8 mouse cellular contexts compared by ENCODE assay signal in the genomic region with DNA sequence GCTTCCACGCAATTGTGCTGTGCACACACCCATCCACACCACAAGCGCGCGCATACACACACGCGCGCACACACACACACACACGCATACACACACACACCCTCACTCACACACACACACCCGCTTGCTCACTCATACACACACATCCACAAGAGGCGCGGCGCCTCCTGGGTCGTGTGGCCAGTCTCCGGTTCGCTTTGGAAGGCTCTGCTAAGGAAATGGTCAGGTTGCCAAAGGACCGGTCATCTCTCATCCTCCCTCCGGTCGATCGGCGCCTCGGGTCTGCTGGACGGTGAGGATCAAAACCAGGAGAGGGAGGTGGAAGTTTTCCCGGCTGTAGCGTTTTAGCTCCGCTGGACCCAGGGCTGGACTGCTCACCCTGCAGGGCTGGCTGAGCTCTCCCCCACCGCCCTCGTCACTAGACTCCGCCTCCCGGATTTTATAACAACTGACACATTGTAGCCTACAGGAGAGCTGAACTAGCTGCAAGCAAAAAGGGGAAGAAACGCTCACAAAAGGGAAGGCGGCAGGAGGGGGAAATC. TPM values are rescaled to one million over a fixed set of nuclear protein-coding genes. Genes with fewer than 3 reads are reported as not detected.
DNase-seq lines count a peak whose midpoint lies in the region; ATAC-seq and TF ChIP-seq lines count a peak whose summit lies in the region.

Gene Srgap3 (minus strand): TSS at position 372 of the 542 bp plus-strand sequence.

- peak; percentile 41 for DNase-seq in CD4-positive, CD25-positive, alpha-beta regulatory T cell, adult 2 months (ENCODE audit: low read depth, low spot score)
- DNase-seq in embryonic facial prominence, embryonic 11.5 days (ENCODE audit: low spot score), result peak; percentile 88
- peak; percentile 83 for DNase-seq in heart, adult 8-10 months (ENCODE audit: low spot score)
- DNase-seq in kidney, adult 9 months, result peak; percentile 76
- peak in 1 of 2 experiments; percentile 25 for DNase-seq in spleen, adult 2 months (ENCODE audit: low read depth in 1 of 2, low spot score in 2 of 2)

- peak within 1 kb of the TSS; percentile 68 for H3K9ac ChIP-seq in embryonic facial prominence, embryonic 11.5 days (replicated peaks; ENCODE audit: low read length)
- peak within 1 kb of the TSS; percentile 78 for H3K9ac ChIP-seq in limb, embryonic 13.5 days
- peak within 1 kb of the TSS; percentile 83 for H3K9ac ChIP-seq in midbrain, embryonic 15.5 days

- no peak for ATAC-seq in CD4-positive, CD25-positive, alpha-beta regulatory T cell, adult 4 months
- peak; percentile 90 for ATAC-seq in embryonic facial prominence, embryonic 11.5 days (replicated peaks; ENCODE audit: insufficient number of reproducible peaks, low FRiP score, low TSS enrichment, low read depth)
- ATAC-seq in limb, embryonic 13.5 days (ENCODE audit: low FRiP score, low read depth), result peak; percentile 96
- peak; percentile 94 for ATAC-seq in midbrain, embryonic 15.5 days (replicated peaks)

- peaks cover 4% of the 10 kb centered on the region; the same call in 1 of the 2 replicates for H3K4me1 ChIP-seq in embryonic facial prominence, embryonic 11.5 days (ENCODE audit: control insufficient read depth, insufficient read depth, low read length)
- peaks cover 51% of the 10 kb centered on the region for H3K4me1 ChIP-seq in limb, embryonic 13.5 days
- H3K4me1 ChIP-seq in midbrain, embryonic 15.5 days, result peaks cover 44% of the 10 kb centered on the region
- peaks cover 3% of the 10 kb centered on the region; the same call in 1 of the 2 replicates for H3K4me1 ChIP-seq in spleen, adult 2 months (ENCODE audit: control insufficient read depth, insufficient read depth, insufficient read length)

- no peaks in the 10 kb centered on the region for H3K27me3 ChIP-seq in embryonic facial prominence, embryonic 11.5 days (ENCODE audit: control insufficient read depth, insufficient read depth, low read length)
- H3K27me3 ChIP-seq in limb, embryonic 13.5 days, result no peaks in the 10 kb centered on the region
- no peaks in the 10 kb centered on the region for H3K27me3 ChIP-seq in midbrain, embryonic 15.5 days (replicated peaks)
- H3K27me3 ChIP-seq in spleen, adult 2 months (ENCODE audit: control insufficient read depth, insufficient read depth, low read length), result no peaks in the 10 kb centered on the region

- H3K27ac ChIP-seq in embryonic facial prominence, embryonic 11.5 days (replicated peaks; ENCODE audit: low read depth, low read length), result peak within 1 kb of the TSS; percentile 28
- peak within 1 kb of the TSS; percentile 89 for H3K27ac ChIP-seq in limb, embryonic 13.5 days
- peak within 1 kb of the TSS; percentile 94 for H3K27ac ChIP-seq in midbrain, embryonic 15.5 days
- H3K27ac ChIP-seq in spleen, adult 2 months (ENCODE audit: insufficient read depth, low read length), result no peak within 1 kb of the TSS

- WGBS in embryonic facial prominence, embryonic 11.5 days, result under 1% methylated on average over 31 of the region's 31 CpGs
- WGBS in limb, embryonic 13.5 days, result 2% methylated on average over 31 of the region's 31 CpGs
- WGBS in midbrain, embryonic 15.5 days, result under 1% methylated on average over 31 of the region's 31 CpGs
- WGBS in spleen, adult 2 months, result 3% methylated on average over 31 of the region's 31 CpGs

- H3K4me3 ChIP-seq in embryonic facial prominence, embryonic 11.5 days (ENCODE audit: low read depth, low read length), result peak within 1 kb of the TSS; percentile 67
- peak within 1 kb of the TSS; percentile 69 for H3K4me3 ChIP-seq in limb, embryonic 13.5 days
- H3K4me3 ChIP-seq in midbrain, embryonic 15.5 days, result peak within 1 kb of the TSS; percentile 66
- H3K4me3 ChIP-seq in spleen, adult 2 months (ENCODE audit: extremely low read depth, insufficient read depth, insufficient read length), result peak within 1 kb of the TSS; percentile 55

- no peaks in the 10 kb centered on the region for H3K9me3 ChIP-seq in embryonic facial prominence, embryonic 11.5 days (replicated peaks; ENCODE audit: control insufficient read depth, low read length)
- no peaks in the 10 kb centered on the region for H3K9me3 ChIP-seq in limb, embryonic 13.5 days
- no peaks in the 10 kb centered on the region for H3K9me3 ChIP-seq in midbrain, embryonic 15.5 days

- TF ChIP-seq POLR2A in spleen, adult 2 months (IDR thresholded peaks at IDR 0.05; ENCODE audit: low read depth, low read length), result no peak; the same call in 1 of the 2 replicates

- peak within 1 kb of the TSS; percentile 88 for H3K4me2 ChIP-seq in embryonic facial prominence, embryonic 11.5 days (ENCODE audit: low read depth, low read length)
- H3K4me2 ChIP-seq in limb, embryonic 13.5 days (replicated peaks), result peak within 1 kb of the TSS; percentile 86
- peak within 1 kb of the TSS; percentile 69 for H3K4me2 ChIP-seq in midbrain, embryonic 15.5 days

- H3K36me3 ChIP-seq in embryonic facial prominence, embryonic 11.5 days (replicated peaks; ENCODE audit: control insufficient read depth, insufficient read depth, low read depth, low read length), result no peaks in the 10 kb centered on the region
- H3K36me3 ChIP-seq in limb, embryonic 13.5 days, result peaks cover 4% of the 10 kb centered on the region; the same call in 1 of the 2 replicates
- H3K36me3 ChIP-seq in midbrain, embryonic 15.5 days (replicated peaks), result no peaks in the 10 kb centered on the region
- H3K36me3 ChIP-seq in spleen, adult 2 months (ENCODE audit: control insufficient read depth, insufficient read depth, low read length), result no peaks in the 10 kb centered on the region

- no peak for TF ChIP-seq CTCF in spleen, adult 2 months (IDR thresholded peaks at IDR 0.05; ENCODE audit: extremely low read depth, insufficient read depth, insufficient read length, insufficient replicate concordance)

RNA-seq across cellular contexts. Expression of gene Srgap3, which starts in this region (rescaled TPM):
- polyA plus RNA-seq in CD4-positive, CD25-positive, alpha-beta regulatory T cell, adult 4 months (2017; shearing (Covaris generic)), result under 1 TPM; 0.44 to 0.67 TPM
- 11.0 TPM in 2 replicates for polyA plus RNA-seq in embryonic facial prominence, embryonic 11.5 days (2014; fragmentation: Nextera tagmentation; extraction: Ambion mirVana)
- total RNA-seq in heart, adult 8-10 months (2022), result under 1 TPM; 0.65 to 0.90 (median 0.77) TPM
- polyA plus RNA-seq in limb, embryonic 13.5 days (2015; fragmentation: Nextera tagmentation; extraction: Ambion mirVana), result 6.9 and 7.0 TPM in 2 replicates
- 39.7 and 44.6 TPM in 2 replicates for polyA plus RNA-seq in midbrain, embryonic 15.5 days (2015; fragmentation: Nextera tagmentation; extraction: Ambion mirVana)
- 2.4 and 2.7 TPM in 2 replicates for polyA plus RNA-seq in spleen, adult 2 months (2012; rRNA removed)

Comparison
In these comparisons a context has a peak if more than half of its experiments do, and no peak if none do; other contexts are left out.
1. Peak in DNase-seq in heart, adult 8-10 months; RNA of the gene not detected or under 1 TPM.